Mouse (Mus musculus): Measurements from ENCODE around the gene Btbd9. TPM values are rescaled to one million over a fixed set of nuclear protein-coding genes. Genes with fewer than 3 reads are reported as not detected.
A peak's percentile ranks its signal among the peaks of the same experiment; 100 is the strongest.

Btbd9 gene
- polyA plus RNA-seq, 1 experiment from 2014 or later = 56.0 TPM

DNA sequence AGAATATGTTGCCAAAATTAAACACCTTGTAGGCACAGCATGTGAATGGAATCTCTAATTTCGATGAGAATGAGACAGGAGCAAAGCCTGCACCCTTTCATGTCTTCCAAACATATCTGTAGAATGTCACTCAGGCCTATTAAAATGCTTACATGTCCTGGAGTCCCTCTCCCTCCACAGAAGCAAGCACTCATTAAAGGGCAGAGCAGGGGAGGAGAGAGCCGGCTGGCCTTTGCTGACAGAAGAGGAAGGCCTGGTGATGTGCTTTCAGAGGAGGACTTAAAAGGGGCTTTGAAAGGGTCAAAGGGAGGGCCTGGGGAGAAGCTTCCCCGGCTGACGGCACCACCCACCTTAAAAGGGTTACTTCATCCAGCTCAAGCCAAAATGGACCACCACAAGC, 107.9 kb downstream of the Btbd9 start:
- H3K9me3 ChIP-seq = no peaks in the 10 kb centered on the region
- no peaks in the 10 kb centered on the region for H3K27me3 ChIP-seq (replicated peaks)
- H3K9ac ChIP-seq = no peak overlapping the region
- H3K4me2 ChIP-seq = no peak overlapping the region
- H3K4me3 ChIP-seq (replicated peaks) = no peak overlapping the region
- no peaks in the 10 kb centered on the region for H3K36me3 ChIP-seq
- 29% methylated on average over 4 of the region's 4 CpGs for WGBS
- ATAC-seq (ENCODE audit: insufficient read depth, low FRiP score, low read depth) = no peak
- H3K4me1 ChIP-seq = peaks cover 25% of the 10 kb centered on the region
- H3K27ac ChIP-seq = no peak overlapping the region

DNA sequence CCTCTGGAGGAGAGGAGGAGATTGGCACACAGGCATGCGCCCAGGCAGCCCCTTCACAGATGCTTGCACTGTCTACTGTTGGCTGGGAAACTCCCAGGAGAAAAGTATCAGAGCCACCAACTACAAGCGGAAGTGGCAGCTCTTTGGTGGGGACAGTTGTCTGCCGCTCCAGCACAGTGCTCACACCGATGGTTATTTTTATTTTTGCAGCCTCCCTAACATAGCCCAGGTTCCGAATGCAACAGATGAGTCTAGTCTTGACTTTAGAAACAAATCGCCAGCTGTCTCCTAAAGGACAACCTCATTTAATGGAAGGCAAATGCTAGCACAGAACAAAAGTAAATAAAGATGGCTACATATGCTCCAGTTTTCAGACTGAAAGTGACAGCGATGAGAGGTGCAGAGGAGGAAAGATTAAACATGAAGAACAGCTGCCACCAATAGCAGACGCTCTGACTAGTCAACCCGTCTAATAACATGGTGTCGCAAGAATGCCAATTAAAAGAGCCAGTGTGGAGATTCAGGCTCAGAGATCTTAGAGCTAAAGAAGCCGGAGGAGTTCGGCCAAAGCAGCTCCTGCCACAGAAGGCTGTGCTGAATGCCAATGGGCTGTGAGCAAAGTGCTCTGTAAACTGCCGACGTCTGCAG, 108.6 kb downstream of the Btbd9 start:
- Histone ChIP-seq H3K9ac (no peak overlapping the region), H3K4me2 (peak overlapping the region; percentile 1; the same call in 1 of the 2 replicates), H3K36me3 (no peaks in the 10 kb centered on the region), H3K27ac (no peak overlapping the region), H3K9me3 (no peaks in the 10 kb centered on the region), H3K27me3 (replicated peaks) (no peaks in the 10 kb centered on the region), H3K4me1 (peaks cover 25% of the 10 kb centered on the region), H3K4me3 (replicated peaks) (no peak overlapping the region)
- WGBS = 42% methylated on average over 14 of the region's 14 CpGs
- no peak for ATAC-seq (ENCODE audit: insufficient read depth, low FRiP score, low read depth)

DNA sequence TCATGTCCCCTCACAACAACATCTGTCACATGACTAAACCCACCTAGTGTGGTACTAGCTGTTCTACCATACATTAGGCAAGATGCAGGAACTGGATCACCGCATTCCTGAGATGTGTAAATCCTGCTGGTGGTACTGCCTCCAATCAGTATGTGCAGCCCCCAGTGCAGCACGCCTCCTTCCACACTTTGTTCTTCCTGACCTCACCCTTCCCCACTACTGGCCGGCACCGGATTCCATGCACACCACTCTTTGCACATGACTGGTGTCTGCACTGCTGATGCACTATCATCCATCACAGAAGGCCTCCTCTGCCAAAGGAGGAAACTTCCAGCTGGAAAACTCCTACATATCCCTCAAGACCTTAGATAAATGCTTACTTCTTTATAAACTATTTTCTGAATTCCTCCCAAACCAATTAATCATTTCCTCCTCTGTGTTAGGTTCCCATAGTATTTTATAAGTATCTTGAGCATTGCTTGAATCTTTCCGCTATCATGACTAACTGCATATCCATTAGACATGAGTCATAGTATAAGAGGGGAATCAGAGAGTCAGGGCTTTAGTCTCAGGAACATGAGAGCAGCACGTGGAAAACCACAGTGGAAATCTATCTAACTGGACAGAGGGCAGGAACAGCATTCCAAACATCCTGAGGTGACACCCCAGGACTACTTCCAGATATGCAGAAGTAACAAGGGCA, 111.1 kb downstream of the Btbd9 start:
- no peak overlapping the region for H3K9ac ChIP-seq
- H3K4me2 ChIP-seq = no peak overlapping the region
- H3K4me1 ChIP-seq = peaks cover 16% of the 10 kb centered on the region
- H3K27me3 ChIP-seq (replicated peaks) = no peaks in the 10 kb centered on the region
- H3K36me3 ChIP-seq = no peaks in the 10 kb centered on the region
- H3K4me3 ChIP-seq (replicated peaks) = no peak overlapping the region
- no peaks in the 10 kb centered on the region for H3K9me3 ChIP-seq
- peak; percentile 68 for ATAC-seq (ENCODE audit: insufficient read depth, low FRiP score, low read depth)
- 48% methylated on average over 6 of the region's 6 CpGs for WGBS
- peak overlapping the region; percentile 22; the same call in 1 of the 2 replicates for H3K27ac ChIP-seq

GRCm38 (mm10) chr17:30464240-30464745, 112.0 kb downstream of the Btbd9 start:
- H3K27me3 ChIP-seq (replicated peaks) = no peaks in the 10 kb centered on the region
- no peak overlapping the region for H3K27ac ChIP-seq
- 49% methylated on average over 5 of the region's 5 CpGs for WGBS
- no peak overlapping the region for H3K4me2 ChIP-seq
- no peak for ATAC-seq (ENCODE audit: insufficient read depth, low FRiP score, low read depth)
- no peak overlapping the region for H3K4me3 ChIP-seq (replicated peaks)
- peaks cover 16% of the 10 kb centered on the region for H3K4me1 ChIP-seq
- no peaks in the 10 kb centered on the region for H3K9me3 ChIP-seq
- no peaks in the 10 kb centered on the region for H3K36me3 ChIP-seq
- H3K9ac ChIP-seq = no peak overlapping the region

DNA sequence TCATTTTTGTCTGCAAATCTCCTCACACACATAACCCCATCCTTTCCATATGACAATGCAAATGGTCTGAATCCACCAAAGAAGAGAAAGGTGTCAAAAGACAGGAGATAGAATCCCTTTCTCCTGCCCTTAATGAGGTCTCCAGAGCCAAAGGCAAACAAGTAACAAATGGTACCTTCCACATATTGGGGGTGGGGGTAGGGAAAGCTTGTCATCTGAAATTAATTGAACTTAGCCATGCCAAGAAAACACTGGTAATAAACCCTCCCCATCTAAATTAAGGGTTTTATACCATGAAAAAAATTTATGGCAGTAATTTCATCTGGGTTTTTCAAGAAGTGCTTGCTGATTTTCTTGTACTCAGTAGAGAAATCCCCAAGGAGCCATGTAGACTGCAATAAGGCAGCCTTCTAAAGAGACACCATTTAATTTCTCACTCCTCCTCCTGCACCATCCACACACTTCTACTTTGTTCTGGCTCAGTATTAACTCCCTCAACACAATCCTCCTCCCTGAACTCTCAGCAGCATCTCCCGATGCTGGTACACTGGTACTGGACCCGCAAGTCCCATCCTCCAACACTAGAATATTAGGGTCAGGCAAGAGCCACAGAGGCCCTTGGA, 115.5 kb downstream of the Btbd9 start:
- Histone ChIP-seq H3K4me2 (no peak overlapping the region), H3K27me3 (replicated peaks) (no peaks in the 10 kb centered on the region), H3K9me3 (no peaks in the 10 kb centered on the region), H3K9ac (no peak overlapping the region), H3K4me3 (replicated peaks) (no peak overlapping the region), H3K36me3 (no peaks in the 10 kb centered on the region), H3K27ac (no peak overlapping the region), H3K4me1 (peaks cover 13% of the 10 kb centered on the region; the same call in 1 of the 2 replicates)
- no peak for ATAC-seq (ENCODE audit: insufficient read depth, low FRiP score, low read depth)
- WGBS = 89% methylated on average over 2 of the region's 2 CpGs

- Histone ChIP-seq H3K9ac (no peak overlapping the region), H3K36me3 (no peaks in the 10 kb centered on the region), H3K9me3 (no peaks in the 10 kb centered on the region), H3K27ac (no peak overlapping the region), H3K27me3 (replicated peaks) (no peaks in the 10 kb centered on the region), H3K4me2 (no peak overlapping the region), H3K4me3 (replicated peaks) (no peak overlapping the region), H3K4me1 (peaks cover 8% of the 10 kb centered on the region; the same call in 1 of the 2 replicates)
- WGBS = 67% methylated on average over 5 of the region's 5 CpGs
- no peak for ATAC-seq (ENCODE audit: insufficient read depth, low FRiP score, low read depth)
Measured at GRCm38 (mm10) chr17:30459706-30460105, 116.6 kb downstream of the Btbd9 start.

GRCm38 (mm10) chr17:30458926-30459325, 117.4 kb downstream of the Btbd9 start:
- ATAC-seq (ENCODE audit: insufficient read depth, low FRiP score, low read depth) = no peak
- H3K27ac ChIP-seq = no peak overlapping the region
- 81% methylated on average over 5 of the region's 5 CpGs for WGBS

DNA sequence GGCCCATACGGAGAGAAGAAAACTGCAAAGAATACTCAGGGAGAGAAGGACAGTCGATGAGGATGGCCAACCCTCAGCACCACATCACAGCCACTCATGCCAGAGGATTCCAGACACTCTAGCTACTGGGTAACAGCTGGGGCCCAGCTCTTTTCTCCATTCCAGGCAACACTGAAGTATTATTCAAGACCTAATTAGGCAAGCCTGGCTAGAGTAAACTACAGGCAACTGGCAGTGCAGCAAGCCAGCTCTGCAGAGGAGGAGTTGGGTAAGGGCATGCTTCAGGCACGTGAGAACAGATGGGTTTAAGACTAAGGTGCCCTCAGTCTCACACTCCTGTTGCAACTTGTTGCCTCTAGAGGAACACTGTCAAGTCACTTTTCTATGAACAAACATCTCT, 118.0 kb downstream of the Btbd9 start:
- no peak overlapping the region for H3K9ac ChIP-seq
- no peak overlapping the region for H3K4me2 ChIP-seq
- H3K4me3 ChIP-seq (replicated peaks) = no peak overlapping the region
- 57% methylated on average over 3 of the region's 3 CpGs for WGBS
- no peaks in the 10 kb centered on the region for H3K4me1 ChIP-seq
- peak overlapping the region; percentile 13; the same call in 1 of the 2 replicates for H3K27ac ChIP-seq
- H3K27me3 ChIP-seq (replicated peaks) = no peaks in the 10 kb centered on the region
- H3K9me3 ChIP-seq = no peaks in the 10 kb centered on the region
- H3K36me3 ChIP-seq = no peaks in the 10 kb centered on the region
- no peak; the same call in 1 of the 2 replicates for ATAC-seq (ENCODE audit: insufficient read depth, low FRiP score, low read depth)

More at GRCm38 (mm10) chr17:30458926-30459325, 117.4 kb downstream of the Btbd9 start:
- Histone ChIP-seq H3K4me1 (0 out of 2 replicates have a peak, but pooled peaks cover under 1% of the 10 kb centered on the region), H3K9me3 (no peaks in the 10 kb centered on the region), H3K27me3 (replicated peaks) (no peaks in the 10 kb centered on the region), H3K4me2 (no peak overlapping the region), H3K36me3 (no peaks in the 10 kb centered on the region), H3K9ac (no peak overlapping the region), H3K4me3 (replicated peaks) (no peak overlapping the region)

- Histone ChIP-seq H3K4me1 (no peaks in the 10 kb centered on the region), H3K4me3 (replicated peaks) (no peak overlapping the region), H3K9ac (no peak overlapping the region), H3K4me2 (no peak overlapping the region), H3K36me3 (no peaks in the 10 kb centered on the region), H3K27me3 (replicated peaks) (no peaks in the 10 kb centered on the region), H3K27ac (no peak overlapping the region), H3K9me3 (no peaks in the 10 kb centered on the region)
- WGBS = 69% methylated on average over 7 of the region's 7 CpGs
- no peak for ATAC-seq (ENCODE audit: insufficient read depth, low FRiP score, low read depth)
Measured at GRCm38 (mm10) chr17:30457486-30457885, 118.8 kb downstream of the Btbd9 start.

- no peak overlapping the region for H3K4me2 ChIP-seq
- H3K9me3 ChIP-seq = no peaks in the 10 kb centered on the region
- no peak overlapping the region for H3K4me3 ChIP-seq (replicated peaks)
- no peak overlapping the region for H3K9ac ChIP-seq
- no peaks in the 10 kb centered on the region for H3K4me1 ChIP-seq
- WGBS = 59% methylated on average over 12 of the region's 12 CpGs
- H3K27ac ChIP-seq = no peak overlapping the region
- no peaks in the 10 kb centered on the region for H3K36me3 ChIP-seq
- H3K27me3 ChIP-seq (replicated peaks) = no peaks in the 10 kb centered on the region
- ATAC-seq (ENCODE audit: insufficient read depth, low FRiP score, low read depth) = no peak; the same call in 1 of the 2 replicates
Measured at GRCm38 (mm10) chr17:30456293-30456692, 120.0 kb downstream of the Btbd9 start.

DNA sequence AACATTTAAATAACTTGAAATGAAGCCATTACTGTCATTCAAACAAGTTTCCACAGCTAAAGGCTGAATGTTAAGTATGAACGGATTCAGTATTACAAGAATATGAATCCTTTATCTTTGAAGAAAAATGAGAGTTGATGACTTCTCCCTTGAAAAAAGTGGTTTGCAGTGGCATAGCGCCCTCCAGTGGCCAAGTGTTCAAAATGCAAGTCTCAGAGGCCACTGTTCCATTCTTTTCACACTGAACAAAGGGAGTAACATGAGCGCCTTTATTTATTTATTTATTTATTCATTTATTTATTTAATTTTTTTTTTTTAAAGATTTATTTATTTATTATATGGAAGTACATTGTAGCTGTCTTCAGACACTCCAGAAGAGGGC, 121.4 kb downstream of the Btbd9 start:
- no peak overlapping the region for H3K4me3 ChIP-seq (replicated peaks)
- ATAC-seq (ENCODE audit: insufficient read depth, low FRiP score, low read depth) = no peak
- H3K27ac ChIP-seq = no peak overlapping the region
- H3K27me3 ChIP-seq (replicated peaks) = no peaks in the 10 kb centered on the region
- no peaks in the 10 kb centered on the region for H3K36me3 ChIP-seq
- H3K4me2 ChIP-seq = no peak overlapping the region
- H3K9ac ChIP-seq = no peak overlapping the region
- H3K4me1 ChIP-seq = no peaks in the 10 kb centered on the region
- WGBS = 23% methylated on average over 3 of the region's 3 CpGs
- no peaks in the 10 kb centered on the region for H3K9me3 ChIP-seq
